8 mouse cellular contexts compared by ENCODE assay signal in genomic region chr12:113214972-113215666, GRCm38 (mm10). TPM values are rescaled to one million over a fixed set of nuclear protein-coding genes. Genes with fewer than 3 reads are reported as not detected.
"Had no signal": no experiment of that assay in that cellular context is flagged by ENCODE, and none has a peak within 500 bp of the region (broad histone marks: within the 10 kb centered on the region; RNA-seq: fewer than 3 reads in every experiment).

No protein-coding gene starts in this region.

- H3K4me1 ChIP-seq: midbrain, embryonic 10.5 days; neural tube, embryonic 13.5 days had no signal

- H3K9me3 ChIP-seq: liver, embryonic 15.5 days; midbrain, embryonic 10.5 days; neural tube, embryonic 13.5 days; neural tube, embryonic 15.5 days had no signal

- H3K27ac ChIP-seq: liver, embryonic 15.5 days; macrophage; midbrain, embryonic 10.5 days; neural tube, embryonic 13.5 days; neural tube, embryonic 15.5 days had no signal

- H3K4me3 ChIP-seq: liver, embryonic 15.5 days; midbrain, embryonic 10.5 days; myocyte; neural tube, embryonic 13.5 days; neural tube, embryonic 15.5 days had no signal

- H3K4me2 ChIP-seq: liver, embryonic 15.5 days; lung, embryonic 14.5 days; neural tube, embryonic 13.5 days; neural tube, embryonic 15.5 days had no signal

- H3K36me3 ChIP-seq: liver, embryonic 15.5 days; midbrain, embryonic 10.5 days; neural tube, embryonic 13.5 days; neural tube, embryonic 15.5 days had no signal

- H3K27me3 ChIP-seq: liver, embryonic 15.5 days; neural tube, embryonic 13.5 days; neural tube, embryonic 15.5 days had no signal

- H3K9ac ChIP-seq: liver, embryonic 15.5 days; liver, postnatal 0 days; lung, embryonic 14.5 days; neural tube, embryonic 13.5 days; neural tube, embryonic 15.5 days had no signal

RNA-seq across cellular contexts. Expression of gene Tmem121, which starts 29.4 kb away (rescaled TPM):
- polyA plus RNA-seq: macrophage had no signal
